In genomic region chr2:84827283-84827920, GRCm38 (mm10) we compare ENCODE assay signal across 8 mouse cellular contexts. TPM values are rescaled to one million over a fixed set of nuclear protein-coding genes. Genes with fewer than 3 reads are reported as not detected.
A peak's percentile ranks its signal among the peaks of the same experiment; 100 is the strongest.
DNase-seq lines count a peak whose midpoint lies in the region; ATAC-seq lines count a peak whose summit lies in the region.

No protein-coding gene starts in this region.

- DNase-seq in cerebellum, postnatal 25 days = no peak
- DNase-seq in MN1 (ENCODE audit: low spot score) = peak; percentile 45
- DNase-seq in embryonic facial prominence, embryonic 11.5 days (ENCODE audit: low spot score) = peak; percentile 21
- peak; percentile 49 for DNase-seq in liver, embryonic 11.5 days (ENCODE audit: low spot score)
- DNase-seq in spleen, postnatal 4 days (ENCODE audit: low spot score in 2 of 2) = peak; percentile 59 to 76
- DNase-seq in right cerebral cortex, postnatal 25 days = no peak

- peak overlapping the region; percentile 85 for H3K4me3 ChIP-seq in embryonic facial prominence, embryonic 11.5 days (ENCODE audit: low read depth, low read length)
- peak overlapping the region; percentile 90 for H3K4me3 ChIP-seq in hindbrain, embryonic 13.5 days
- H3K4me3 ChIP-seq in liver, embryonic 11.5 days (ENCODE audit: low read depth, low read length) = peak overlapping the region; percentile 92

- peak overlapping the region; percentile 62 for H3K9ac ChIP-seq in embryonic facial prominence, embryonic 11.5 days (replicated peaks; ENCODE audit: low read length)
- peak overlapping the region; percentile 85 for H3K9ac ChIP-seq in hindbrain, embryonic 13.5 days
- peak overlapping the region; percentile 77 for H3K9ac ChIP-seq in liver, embryonic 11.5 days (ENCODE audit: low read depth, low read length)

- peak overlapping the region; percentile 85 for H3K4me2 ChIP-seq in embryonic facial prominence, embryonic 11.5 days (ENCODE audit: low read depth, low read length)
- H3K4me2 ChIP-seq in hindbrain, embryonic 13.5 days = peak overlapping the region; percentile 100
- H3K4me2 ChIP-seq in liver, embryonic 11.5 days = peak overlapping the region; percentile 84

- WGBS in embryonic facial prominence, embryonic 11.5 days = under 1% methylated on average over 29 of the region's 29 CpGs
- 1% methylated on average over 29 of the region's 29 CpGs for WGBS in hindbrain, embryonic 13.5 days
- under 1% methylated on average over 29 of the region's 29 CpGs for WGBS in liver, embryonic 11.5 days

- H3K27me3 ChIP-seq in embryonic facial prominence, embryonic 11.5 days (ENCODE audit: control insufficient read depth, insufficient read depth, low read length) = no peaks in the 10 kb centered on the region
- H3K27me3 ChIP-seq in hindbrain, embryonic 13.5 days = 0 out of 2 replicates have a peak, but pooled peaks cover 4% of the 10 kb centered on the region
- H3K27me3 ChIP-seq in liver, embryonic 11.5 days (replicated peaks; ENCODE audit: control insufficient read depth, insufficient read depth, low read length) = no peaks in the 10 kb centered on the region

- peak; percentile 22 for ATAC-seq in cerebellum, adult (ENCODE audit: insufficient number of reproducible peaks, low FRiP score, low TSS enrichment)
- peak; percentile 70; the same call in 1 of the 2 replicates for ATAC-seq in embryonic facial prominence, embryonic 11.5 days (replicated peaks; ENCODE audit: insufficient number of reproducible peaks, low FRiP score, low TSS enrichment, low read depth)
- peak; percentile 51 for ATAC-seq in hindbrain, embryonic 13.5 days (ENCODE audit: low FRiP score)
- peak; percentile 77 for ATAC-seq in liver, embryonic 11.5 days (replicated peaks; ENCODE audit: low FRiP score)

- no peaks in the 10 kb centered on the region for H3K36me3 ChIP-seq in embryonic facial prominence, embryonic 11.5 days (replicated peaks; ENCODE audit: control insufficient read depth, insufficient read depth, low read depth, low read length)
- H3K36me3 ChIP-seq in hindbrain, embryonic 13.5 days = peaks cover 9% of the 10 kb centered on the region
- H3K36me3 ChIP-seq in liver, embryonic 11.5 days (ENCODE audit: control insufficient read depth, insufficient read depth, low read length) = peaks cover 10% of the 10 kb centered on the region

- no peak overlapping the region for H3K27ac ChIP-seq in embryonic facial prominence, embryonic 11.5 days (replicated peaks; ENCODE audit: low read depth, low read length)
- H3K27ac ChIP-seq in hindbrain, embryonic 13.5 days = no peak overlapping the region
- H3K27ac ChIP-seq in liver, embryonic 11.5 days (ENCODE audit: low read depth, low read length) = peak overlapping the region; percentile 54

- no peaks in the 10 kb centered on the region for H3K9me3 ChIP-seq in embryonic facial prominence, embryonic 11.5 days (replicated peaks; ENCODE audit: control insufficient read depth, low read length)
- H3K9me3 ChIP-seq in hindbrain, embryonic 13.5 days = no peaks in the 10 kb centered on the region
- H3K9me3 ChIP-seq in liver, embryonic 11.5 days (ENCODE audit: control insufficient read depth, low read length) = no peaks in the 10 kb centered on the region

- H3K4me1 ChIP-seq in embryonic facial prominence, embryonic 11.5 days (ENCODE audit: control insufficient read depth, insufficient read depth, low read length) = no peaks in the 10 kb centered on the region
- peaks cover 17% of the 10 kb centered on the region for H3K4me1 ChIP-seq in hindbrain, embryonic 13.5 days (replicated peaks)
- peaks cover 10% of the 10 kb centered on the region for H3K4me1 ChIP-seq in liver, embryonic 11.5 days (replicated peaks; ENCODE audit: control insufficient read depth, insufficient read depth, low read length)

RNA-seq across cellular contexts. Expression of gene Timm10, which starts 0.6 kb away (rescaled TPM):
- 45.9 and 50.0 TPM in 2 replicates for polyA plus RNA-seq in embryonic facial prominence, embryonic 11.5 days (2014; fragmentation: Nextera tagmentation; extraction: Ambion mirVana)
- polyA plus RNA-seq in hindbrain, embryonic 13.5 days (2015; fragmentation: Nextera tagmentation; extraction: Ambion mirVana) = 59.2 and 61.9 TPM in 2 replicates
- 84.3 and 84.5 TPM in 2 replicates for polyA plus RNA-seq in liver, embryonic 11.5 days (2014; fragmentation: Nextera tagmentation; extraction: Ambion mirVana)

RNA-seq across cellular contexts. Expression of gene Smtnl1, which starts 5.0 kb away (rescaled TPM):
- 0.11 and 0.20 TPM in 2 replicates for polyA plus RNA-seq in embryonic facial prominence, embryonic 11.5 days (2014; fragmentation: Nextera tagmentation; extraction: Ambion mirVana)
- not detected in 2 replicates for polyA plus RNA-seq in hindbrain, embryonic 13.5 days (2015; fragmentation: Nextera tagmentation; extraction: Ambion mirVana)
- polyA plus RNA-seq in liver, embryonic 11.5 days (2014; fragmentation: Nextera tagmentation; extraction: Ambion mirVana) = 0.25 TPM in 1 of 2 replicates, not detected in the other

RNA-seq across cellular contexts. Expression of gene Slc43a1, which starts 11.2 kb away (rescaled TPM):
- polyA plus RNA-seq in embryonic facial prominence, embryonic 11.5 days (2014; fragmentation: Nextera tagmentation; extraction: Ambion mirVana) = 23.1 and 28.0 TPM in 2 replicates
- 2.5 and 3.3 TPM in 2 replicates for polyA plus RNA-seq in hindbrain, embryonic 13.5 days (2015; fragmentation: Nextera tagmentation; extraction: Ambion mirVana)
- 83.2 and 101 TPM in 2 replicates for polyA plus RNA-seq in liver, embryonic 11.5 days (2014; fragmentation: Nextera tagmentation; extraction: Ambion mirVana)

RNA-seq across cellular contexts. Expression of gene Ube2l6, which starts 28.8 kb away (rescaled TPM):
- 30.6 and 36.1 TPM in 2 replicates for polyA plus RNA-seq in embryonic facial prominence, embryonic 11.5 days (2014; fragmentation: Nextera tagmentation; extraction: Ambion mirVana)
- 16.8 and 17.6 TPM in 2 replicates for polyA plus RNA-seq in hindbrain, embryonic 13.5 days (2015; fragmentation: Nextera tagmentation; extraction: Ambion mirVana)
- polyA plus RNA-seq in liver, embryonic 11.5 days (2014; fragmentation: Nextera tagmentation; extraction: Ambion mirVana) = 112 and 114 TPM in 2 replicates

RNA-seq across cellular contexts. Expression of gene Serping1, which starts 52.2 kb away (rescaled TPM):
- 21.0 and 22.4 TPM in 2 replicates for polyA plus RNA-seq in embryonic facial prominence, embryonic 11.5 days (2014; fragmentation: Nextera tagmentation; extraction: Ambion mirVana)
- 34.6 and 39.4 TPM in 2 replicates for polyA plus RNA-seq in hindbrain, embryonic 13.5 days (2015; fragmentation: Nextera tagmentation; extraction: Ambion mirVana)
- 38.4 and 43.2 TPM in 2 replicates for polyA plus RNA-seq in liver, embryonic 11.5 days (2014; fragmentation: Nextera tagmentation; extraction: Ambion mirVana)

Comparison
In these comparisons a context has a peak if more than half of its experiments do, and no peak if none do; other contexts are left out.
1. ATAC-seq: peak in every context shown above with its lines; median percentile 77 in liver, embryonic 11.5 days; 70 in embryonic facial prominence, embryonic 11.5 days; 51 in hindbrain, embryonic 13.5 days; 22 in cerebellum, adult.
2. DNase-seq: peak in MN1 (single experiment), embryonic facial prominence, embryonic 11.5 days (single experiment), liver, embryonic 11.5 days (single experiment) and spleen, postnatal 4 days (2 of 2); none in cerebellum, postnatal 25 days (0 of 2) and right cerebral cortex, postnatal 25 days (single experiment).
3. Peak in every context shown above with its lines, with median percentiles within 50 percentile points of each other: H3K4me2 ChIP-seq, H3K4me3 ChIP-seq and H3K9ac ChIP-seq.